In the genomic region with DNA sequence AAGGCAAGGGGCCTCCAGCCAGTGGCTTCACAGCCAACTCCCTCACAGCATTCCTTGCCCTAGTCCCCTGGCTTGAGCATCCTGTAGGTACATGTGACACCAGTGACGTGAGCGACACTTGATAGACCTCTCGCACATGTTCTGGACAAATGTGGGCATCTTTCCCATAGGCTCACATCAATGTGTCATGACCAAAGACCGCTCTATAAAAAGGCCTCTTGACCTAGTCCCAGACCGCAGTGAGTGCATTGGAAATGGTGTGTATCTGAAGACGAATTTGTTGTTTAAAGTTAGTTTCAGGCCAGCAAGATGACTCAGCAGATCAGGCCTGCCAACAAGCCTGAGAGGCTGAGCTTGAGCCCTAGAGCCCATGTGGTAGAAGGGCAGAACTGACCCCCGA, we compare ENCODE assay signal across 19 mouse cellular contexts.
DNase-seq lines count a peak whose midpoint lies in the region; ATAC-seq and TF ChIP-seq lines count a peak whose summit lies in the region.
"Had no signal": no experiment of that assay in that cellular context is flagged by ENCODE, and none has a peak within 500 bp of the region (broad histone marks: within the 10 kb centered on the region; RNA-seq: fewer than 3 reads in every experiment).

No protein-coding gene starts in this region.

- H3K4me1 ChIP-seq in heart, embryonic 12.5 days (replicated peaks): 0 out of 2 replicates have a peak, but pooled peaks cover 3% of the 10 kb centered on the region
- H3K4me1 ChIP-seq in liver, adult 2 months (ENCODE audit: control insufficient read depth, insufficient read depth, low read length): peaks cover 8% of the 10 kb centered on the region
- peaks cover 2% of the 10 kb centered on the region; the same call in 1 of the 2 replicates for H3K4me1 ChIP-seq in liver, embryonic 11.5 days (replicated peaks; ENCODE audit: control insufficient read depth, insufficient read depth, low read length)
- H3K4me1 ChIP-seq: forebrain, embryonic 10.5 days; intestine, embryonic 15.5 days; neural tube, embryonic 12.5 days; stomach, embryonic 15.5 days had no signal

- no peak overlapping the region for H3K4me2 ChIP-seq in heart, embryonic 12.5 days
- no peak overlapping the region for H3K4me2 ChIP-seq in liver, embryonic 11.5 days
- H3K4me2 ChIP-seq: heart, embryonic 15.5 days; hindbrain, embryonic 14.5 days; intestine, embryonic 15.5 days; neural tube, embryonic 12.5 days; stomach, embryonic 15.5 days had no signal

- peak; percentile 94 for DNase-seq in heart, adult 11 months
- DNase-seq in liver, adult 2 months (ENCODE audit: extremely low read depth, low read depth, low spot score): peak; percentile 26
- DNase-seq in liver, embryonic 11.5 days (ENCODE audit: low spot score): no peak
- DNase-seq in adipocyte (ENCODE audit: low spot score): peak; percentile 45
- no peak for DNase-seq in frontal cortex, postnatal 10 days (ENCODE audit: low spot score in 2 of 2)
- DNase-seq in thymus, adult 18-20 months: no peak
- DNase-seq: cerebellum, adult 9-11 months; lung, postnatal 10 days; spleen, adult 18-20 months had no signal

- TF ChIP-seq POLR2A in liver, adult 2 months (IDR thresholded peaks at IDR 0.05; ENCODE audit: extremely low read depth, insufficient read depth, low read length): no peak

- H3K36me3 ChIP-seq in heart, embryonic 12.5 days: peaks cover 60% of the 10 kb centered on the region
- H3K36me3 ChIP-seq in liver, adult 2 months (ENCODE audit: control insufficient read depth, insufficient read depth, low read length): peaks cover 20% of the 10 kb centered on the region
- H3K36me3 ChIP-seq in liver, embryonic 11.5 days (ENCODE audit: control insufficient read depth, insufficient read depth, low read length): peaks cover 14% of the 10 kb centered on the region; the same call in 1 of the 2 replicates

- TF ChIP-seq CTCF in liver, adult 2 months (IDR thresholded peaks at IDR 0.05; ENCODE audit: low read depth, low read length): no peak

- no peak for ATAC-seq in heart, embryonic 12.5 days (ENCODE audit: insufficient number of reproducible peaks, low FRiP score)
- no peak for ATAC-seq in liver, embryonic 11.5 days (replicated peaks; ENCODE audit: low FRiP score)
- ATAC-seq: intestine, embryonic 15.5 days had no signal

- WGBS in heart, embryonic 12.5 days: 89% methylated on average over 7 of the region's 7 CpGs
- WGBS in liver, adult 2 months: 68% methylated on average over 7 of the region's 7 CpGs
- WGBS in liver, embryonic 11.5 days: 79% methylated on average over 7 of the region's 7 CpGs

- no peaks in the 10 kb centered on the region for H3K27me3 ChIP-seq in heart, embryonic 12.5 days (replicated peaks)
- H3K27me3 ChIP-seq in liver, adult 2 months (ENCODE audit: control insufficient read depth, insufficient read depth, low read length): no peaks in the 10 kb centered on the region
- H3K27me3 ChIP-seq in liver, embryonic 11.5 days (replicated peaks; ENCODE audit: control insufficient read depth, insufficient read depth, low read length): no peaks in the 10 kb centered on the region
- H3K27me3 ChIP-seq: CH12.LX; heart, embryonic 15.5 days; intestine, embryonic 15.5 days; neural tube, embryonic 12.5 days; stomach, embryonic 15.5 days had no signal

- no peaks in the 10 kb centered on the region for H3K79me2 ChIP-seq in liver, adult 2 months (ENCODE audit: control insufficient read depth, insufficient read depth, low read length)

- no peak overlapping the region for H3K9ac ChIP-seq in heart, embryonic 12.5 days
- H3K9ac ChIP-seq in liver, adult 2 months (ENCODE audit: low read depth, low read length): no peak overlapping the region
- no peak overlapping the region for H3K9ac ChIP-seq in liver, embryonic 11.5 days (ENCODE audit: low read depth, low read length)
- H3K9ac ChIP-seq: heart, embryonic 15.5 days; hindbrain, embryonic 14.5 days; intestine, embryonic 15.5 days; liver, embryonic 14.5 days; neural tube, embryonic 12.5 days; stomach, embryonic 15.5 days had no signal

- no peak overlapping the region for H3K27ac ChIP-seq in heart, embryonic 12.5 days (ENCODE audit: poor library complexity, severe bottlenecking)
- no peak overlapping the region for H3K27ac ChIP-seq in liver, adult 2 months (replicated peaks; ENCODE audit: insufficient read depth, low read depth, low read length)
- H3K27ac ChIP-seq in liver, embryonic 11.5 days (ENCODE audit: low read depth, low read length): no peak overlapping the region
- H3K27ac ChIP-seq: forebrain, embryonic 10.5 days; heart, embryonic 15.5 days; hindbrain, embryonic 14.5 days; intestine, embryonic 15.5 days; kidney, postnatal 0 days; liver, embryonic 14.5 days; neural tube, embryonic 12.5 days; stomach, embryonic 15.5 days had no signal

- no peak overlapping the region for H3K4me3 ChIP-seq in heart, embryonic 12.5 days
- H3K4me3 ChIP-seq in liver, adult 2 months (ENCODE audit: insufficient read depth, low read depth, low read length): no peak overlapping the region
- no peak overlapping the region for H3K4me3 ChIP-seq in liver, embryonic 11.5 days (ENCODE audit: low read depth, low read length)
- H3K4me3 ChIP-seq: forebrain, embryonic 10.5 days; heart, embryonic 15.5 days; intestine, embryonic 15.5 days; neural tube, embryonic 12.5 days; stomach, embryonic 15.5 days had no signal

- no peaks in the 10 kb centered on the region for H3K9me3 ChIP-seq in heart, embryonic 12.5 days (replicated peaks)
- H3K9me3 ChIP-seq in liver, embryonic 11.5 days (ENCODE audit: control insufficient read depth, low read length): no peaks in the 10 kb centered on the region
- H3K9me3 ChIP-seq: intestine, embryonic 15.5 days; neural tube, embryonic 12.5 days; stomach, embryonic 15.5 days had no signal

Comparison
In these comparisons a context has a peak if more than half of its experiments do, and no peak if none do; other contexts are left out.
1. DNase-seq: peak in heart, adult 11 months (single experiment), liver, adult 2 months (single experiment) and adipocyte (single experiment); none in liver, embryonic 11.5 days (single experiment), frontal cortex, postnatal 10 days (0 of 2) and thymus, adult 18-20 months (0 of 2).